Mouse (Mus musculus) liver, embryonic 13.5 days (tissue): Measurements from ENCODE around the gene Mkln1. TPM values are rescaled to one million over a fixed set of nuclear protein-coding genes. Genes with fewer than 3 reads are reported as not detected.

Experiments used
- ATAC-seq: fragments of 200-750 bp; cut with Nextera tagmentation; 2 replicates; pipeline ENCODE4 v1.8.0; 2017; ENCODE audit warnings: low read depth, mild to moderate bottlenecking, moderate number of reproducible peaks, moderate library complexity
- DNase-seq: peaks from one replicate; pipeline ENCODE4 v3.0.0; 2022
- H3K27ac ChIP-seq: fragments of 300-500 bp; sonication (generic); 2 replicates; pipeline ENCODE4 v1.5.1; 2015; ENCODE audit warnings: moderate library complexity, mild to moderate bottlenecking, inconsistent platforms
- H3K27me3 ChIP-seq: fragments of 300-500 bp; sonication (generic); 2 replicates; pipeline ENCODE4 v1.6.1; 2015; ENCODE audit warnings: mild to moderate bottlenecking, inconsistent platforms
- H3K36me3 ChIP-seq: fragments of 300-500 bp; sonication (generic); 2 replicates; pipeline ENCODE4 v1.6.1; 2015; ENCODE audit warnings: mild to moderate bottlenecking, inconsistent platforms
- H3K4me1 ChIP-seq: fragments of 300-500 bp; sonication (generic); replicated peaks from 2 replicates; pipeline ENCODE4 v1.6.1; 2015; ENCODE audit warnings: inconsistent platforms
- H3K4me2 ChIP-seq: fragments of 300-500 bp; sonication (generic); 2 replicates; pipeline ENCODE4 v1.6.1; 2015; ENCODE audit warnings: inconsistent platforms, mild to moderate bottlenecking, moderate library complexity
- H3K4me3 ChIP-seq: fragments of 300-500 bp; sonication (generic); replicated peaks from 2 replicates; pipeline ENCODE4 v1.5.1; 2015; ENCODE audit warnings: mild to moderate bottlenecking, inconsistent platforms
- H3K9ac ChIP-seq: fragments of 300-500 bp; sonication (generic); 2 replicates; pipeline ENCODE4 v1.6.1; 2015; ENCODE audit warnings: mild to moderate bottlenecking, inconsistent platforms
- H3K9me3 ChIP-seq: fragments of 300-500 bp; sonication (generic); replicated peaks from 2 replicates; pipeline ENCODE4 v1.6.1; 2016; ENCODE audit warnings: inconsistent platforms
- WGBS: fragments of 180-500 bp; shearing (Covaris S2); methylation state at CpG from one replicate; pipeline ENCODE4 v1.1.7; 2015; ENCODE audit not compliant: insufficient replicate concordance; 5-methylcytosine and 5-hydroxymethylcytosine counted together
- polyA plus RNA-seq: library from polyadenylated mRNA; unstranded; fragments of >200 nt; fragmentation: Nextera tagmentation; extraction: Ambion mirVana; gene quantifications from 2 replicates; pipeline ENCODE4 v1.2.1, GENCODE M21; 2015

The Mkln1 gene
- polyA plus RNA-seq, 1 experiment from 2014 or later: 144 TPM

- Histone ChIP-seq H3K9me3 (no peaks in the 10 kb centered on the region), H3K27ac (peak overlapping the region; percentile 92), H3K27me3 (no peaks in the 10 kb centered on the region), H3K9ac (peak overlapping the region; percentile 99), H3K4me1 (peaks cover 66% of the 10 kb centered on the region), H3K4me3 (peak overlapping the region; percentile 97), H3K4me2 (peak overlapping the region; percentile 85), H3K36me3 (no peaks in the 10 kb centered on the region)
- ATAC-seq (peak; percentile 37; the same call in 1 of the 2 replicates), DNase-seq (peak; percentile 48)
- WGBS: under 1% methylated on average over 13 of the region's 13 CpGs
Observed at GRCm38 (mm10) chr6:31399566-31399965, 1.0 kb downstream of the Mkln1 start.

GRCm38 (mm10) chr6:31411017-31411416, 12.5 kb downstream of the Mkln1 start:
- whole genome bisulfite sequencing: 27% methylated on average over 1 of the region's 1 CpGs
- DNase-seq (no peak), ATAC-seq (no peak)
- H3K27ac ChIP-seq: no peak overlapping the region
- H3K4me1 ChIP-seq: peaks cover 58% of the 10 kb centered on the region
- H3K9ac ChIP-seq: no peak overlapping the region
- H3K27me3 ChIP-seq: no peaks in the 10 kb centered on the region
- H3K36me3 ChIP-seq: no peaks in the 10 kb centered on the region
- no peak overlapping the region for H3K4me3 ChIP-seq
- H3K9me3 ChIP-seq: no peaks in the 10 kb centered on the region
- no peak overlapping the region for H3K4me2 ChIP-seq

GRCm38 (mm10) chr6:31412487-31412886, 14.0 kb downstream of the Mkln1 start:
- 0 out of 2 replicates have a peak, but pooled peaks have one; percentile 43 for ATAC-seq
- Histone ChIP-seq H3K9me3 (no peaks in the 10 kb centered on the region), H3K4me2 (no peak overlapping the region), H3K27me3 (no peaks in the 10 kb centered on the region), H3K4me1 (peaks cover 47% of the 10 kb centered on the region), H3K27ac (no peak overlapping the region), H3K36me3 (no peaks in the 10 kb centered on the region), H3K9ac (no peak overlapping the region), H3K4me3 (no peak overlapping the region)
- DNase-seq: no peak

- H3K27me3 ChIP-seq: no peaks in the 10 kb centered on the region
- H3K27ac ChIP-seq: no peak overlapping the region
- no peaks in the 10 kb centered on the region for H3K36me3 ChIP-seq
- no peaks in the 10 kb centered on the region for H3K9me3 ChIP-seq
- H3K9ac ChIP-seq: no peak overlapping the region
- no peak overlapping the region for H3K4me3 ChIP-seq
- no peak overlapping the region for H3K4me2 ChIP-seq
- peaks cover 39% of the 10 kb centered on the region for H3K4me1 ChIP-seq
- DNase-seq: no peak
- no peak for ATAC-seq
Observed at GRCm38 (mm10) chr6:31413556-31413955, 15.0 kb downstream of the Mkln1 start.

- no peak overlapping the region for H3K27ac ChIP-seq
- ATAC-seq (no peak), DNase-seq (no peak)
- H3K4me3 ChIP-seq: no peak overlapping the region
- H3K36me3 ChIP-seq: no peaks in the 10 kb centered on the region
- no peak overlapping the region for H3K4me2 ChIP-seq
- no peaks in the 10 kb centered on the region for H3K9me3 ChIP-seq
- no peak overlapping the region for H3K9ac ChIP-seq
- peaks cover 33% of the 10 kb centered on the region for H3K4me1 ChIP-seq
- 7% methylated on average over 1 of the region's 1 CpGs for WGBS
- no peaks in the 10 kb centered on the region for H3K27me3 ChIP-seq
Observed at GRCm38 (mm10) chr6:31414303-31414702, 15.8 kb downstream of the Mkln1 start.

- WGBS: 26% methylated on average over 3 of the region's 3 CpGs
- ATAC-seq: peak; percentile 68
- Histone ChIP-seq H3K27me3 (no peaks in the 10 kb centered on the region), H3K4me3 (no peak overlapping the region), H3K9me3 (no peaks in the 10 kb centered on the region), H3K4me1 (peaks cover 16% of the 10 kb centered on the region), H3K9ac (no peak overlapping the region), H3K27ac (no peak overlapping the region), H3K4me2 (no peak overlapping the region), H3K36me3 (peaks cover 31% of the 10 kb centered on the region)
- DNase-seq: no peak
Observed at GRCm38 (mm10) chr6:31425428-31425827, 26.9 kb downstream of the Mkln1 start.

- H3K27me3 ChIP-seq: no peaks in the 10 kb centered on the region
- H3K9me3 ChIP-seq: no peaks in the 10 kb centered on the region
- no peak for ATAC-seq
- peaks cover 39% of the 10 kb centered on the region for H3K36me3 ChIP-seq
- no peak overlapping the region for H3K4me3 ChIP-seq
- 55% methylated on average over 2 of the region's 2 CpGs for WGBS
- DNase-seq: no peak
- H3K27ac ChIP-seq: no peak overlapping the region
- H3K9ac ChIP-seq: no peak overlapping the region
- H3K4me2 ChIP-seq: no peak overlapping the region
- H3K4me1 ChIP-seq: no peaks in the 10 kb centered on the region
Observed at GRCm38 (mm10) chr6:31437264-31437663, 38.7 kb downstream of the Mkln1 start.

GRCm38 (mm10) chr6:31445258-31445657, 46.7 kb downstream of the Mkln1 start:
- WGBS: 68% methylated on average over 1 of the region's 1 CpGs

GRCm38 (mm10) chr6:31453735-31454134, 55.2 kb downstream of the Mkln1 start:
- ATAC-seq: no peak
- no peak for DNase-seq
- H3K9ac ChIP-seq: no peak overlapping the region

More at GRCm38 (mm10) chr6:31445258-31445657, 46.7 kb downstream of the Mkln1 start:
- H3K27me3 ChIP-seq: no peaks in the 10 kb centered on the region
- ATAC-seq (no peak), DNase-seq (no peak)
- H3K4me1 ChIP-seq: peaks cover 14% of the 10 kb centered on the region
- no peak overlapping the region for H3K4me3 ChIP-seq
- H3K9ac ChIP-seq: no peak overlapping the region
- peaks cover 17% of the 10 kb centered on the region; the same call in 1 of the 2 replicates for H3K36me3 ChIP-seq
- H3K4me2 ChIP-seq: no peak overlapping the region
- H3K9me3 ChIP-seq: no peaks in the 10 kb centered on the region
- H3K27ac ChIP-seq: no peak overlapping the region

GRCm38 (mm10) chr6:31455376-31455775, 56.8 kb downstream of the Mkln1 start:
- H3K4me2 ChIP-seq: no peak overlapping the region
- no peak for DNase-seq

More at GRCm38 (mm10) chr6:31453735-31454134, 55.2 kb downstream of the Mkln1 start:
- no peak overlapping the region for H3K4me3 ChIP-seq
- no peak overlapping the region for H3K4me2 ChIP-seq
- no peak overlapping the region for H3K27ac ChIP-seq
- no peaks in the 10 kb centered on the region for H3K4me1 ChIP-seq
- H3K9me3 ChIP-seq: no peaks in the 10 kb centered on the region
- H3K36me3 ChIP-seq: peaks cover 25% of the 10 kb centered on the region; the same call in 1 of the 2 replicates
- H3K27me3 ChIP-seq: no peaks in the 10 kb centered on the region

GRCm38 (mm10) chr6:31456988-31457387, 58.5 kb downstream of the Mkln1 start:
- WGBS: 78% methylated on average over 1 of the region's 1 CpGs
- H3K4me3 ChIP-seq: no peak overlapping the region
- no peak overlapping the region for H3K9ac ChIP-seq
- H3K27ac ChIP-seq: no peak overlapping the region
- H3K9me3 ChIP-seq: no peaks in the 10 kb centered on the region
- H3K36me3 ChIP-seq: peaks cover 29% of the 10 kb centered on the region
- H3K27me3 ChIP-seq: no peaks in the 10 kb centered on the region
- H3K4me1 ChIP-seq: no peaks in the 10 kb centered on the region
- DNase-seq (no peak), ATAC-seq (no peak)
- no peak overlapping the region for H3K4me2 ChIP-seq

More at GRCm38 (mm10) chr6:31455376-31455775, 56.8 kb downstream of the Mkln1 start:
- no peak overlapping the region for H3K4me3 ChIP-seq
- H3K27me3 ChIP-seq: no peaks in the 10 kb centered on the region
- H3K9ac ChIP-seq: no peak overlapping the region
- no peak for ATAC-seq
- H3K27ac ChIP-seq: no peak overlapping the region
- no peaks in the 10 kb centered on the region for H3K4me1 ChIP-seq
- WGBS: 91% methylated on average over 2 of the region's 2 CpGs
- H3K9me3 ChIP-seq: no peaks in the 10 kb centered on the region
- peaks cover 22% of the 10 kb centered on the region for H3K36me3 ChIP-seq

- Histone ChIP-seq H3K27me3 (no peaks in the 10 kb centered on the region), H3K36me3 (peaks cover 38% of the 10 kb centered on the region), H3K4me3 (no peak overlapping the region), H3K4me1 (no peaks in the 10 kb centered on the region), H3K9me3 (no peaks in the 10 kb centered on the region), H3K9ac (no peak overlapping the region), H3K27ac (no peak overlapping the region), H3K4me2 (no peak overlapping the region)
- 92% methylated on average over 6 of the region's 6 CpGs for WGBS
- DNase-seq (no peak), ATAC-seq (no peak)
Observed at GRCm38 (mm10) chr6:31469431-31469830, 70.9 kb downstream of the Mkln1 start.
